Mouse (Mus musculus) neural tube, embryonic 11.5 days (tissue): Measurements from ENCODE around the gene Arl16. TPM values are rescaled to one million over a fixed set of nuclear protein-coding genes. Genes with fewer than 3 reads are reported as not detected.

ENCODE experiments used
- ATAC-seq: fragments of 200-750 bp; cut with Nextera tagmentation; 2 replicates; pipeline ENCODE4 v1.8.0; 2017; ENCODE audit warnings: moderate number of reproducible peaks, mild to moderate bottlenecking, moderate TSS enrichment, moderate library complexity; ENCODE audit not compliant: insufficient read depth, low FRiP score, low TSS enrichment
- DNase-seq: peaks from one replicate; pipeline ENCODE4 v3.0.0-alpha.2; 2015; ENCODE audit warnings: low spot score
- H3K27ac ChIP-seq: fragments of 300-500 bp; sonication (generic); 2 replicates; pipeline ENCODE4 v1.5.1; 2014; ENCODE audit warnings: low read depth, mild to moderate bottlenecking, low read length
- H3K27me3 ChIP-seq: fragments of 300-500 bp; sonication (generic); 2 replicates; pipeline ENCODE4 v1.6.1; 2014; ENCODE audit warnings: mild to moderate bottlenecking, low read length, mixed read lengths; ENCODE audit not compliant: control insufficient read depth, insufficient read depth
- H3K36me3 ChIP-seq: fragments of 300-500 bp; sonication (generic); 2 replicates; pipeline ENCODE4 v1.6.1; 2014; ENCODE audit warnings: mild to moderate bottlenecking, low read length, moderate library complexity, mixed read lengths; ENCODE audit not compliant: control insufficient read depth, insufficient read depth
- H3K4me1 ChIP-seq: fragments of 300-500 bp; sonication (generic); 2 replicates; pipeline ENCODE4 v1.6.1; 2014; ENCODE audit warnings: low read length, mixed read lengths; ENCODE audit not compliant: control insufficient read depth, insufficient read depth
- H3K4me2 ChIP-seq: fragments of 300-500 bp; sonication (generic); 2 replicates; pipeline ENCODE4 v1.6.1; 2014; ENCODE audit warnings: low read depth, mild to moderate bottlenecking, moderate library complexity
- H3K4me3 ChIP-seq: fragments of 300-500 bp; sonication (generic); 2 replicates; pipeline ENCODE4 v1.5.1; 2014; ENCODE audit warnings: low read depth, low read length
- H3K9ac ChIP-seq: fragments of 300-500 bp; sonication (generic); 2 replicates; pipeline ENCODE4 v1.6.1; 2014; ENCODE audit warnings: mild to moderate bottlenecking, low read length
- H3K9me3 ChIP-seq: fragments of 300-500 bp; sonication (generic); 2 replicates; pipeline ENCODE4 v1.6.1; 2016; ENCODE audit warnings: low read length; ENCODE audit not compliant: control insufficient read depth
- WGBS: fragments of 180-500 bp; shearing (Covaris S2); extraction: QIAGEN DNeasy Blood & Tissue Kit; methylation state at CpG from one replicate; pipeline ENCODE4 v1.1.7; 2014; 5-methylcytosine and 5-hydroxymethylcytosine counted together
- polyA plus RNA-seq: library from polyadenylated mRNA; unstranded; fragments of >200 nt; fragmentation: Nextera tagmentation; extraction: Ambion mirVana; gene quantifications from 2 replicates; pipeline ENCODE4 v1.2.1, GENCODE M21; 2014

Gene Arl16
- polyA plus RNA-seq, 1 experiment from 2014 or later: 65.7 TPM

GRCm38 (mm10) chr11:120507611-120508289 lies 40.3 kb upstream of the Arl16 start:
- no peak for DNase-seq
- H3K4me2 ChIP-seq: no peak overlapping the region
- no peak for ATAC-seq
- H3K27ac ChIP-seq: no peak overlapping the region
- H3K36me3 ChIP-seq: no peaks in the 10 kb centered on the region
- 68% methylated on average over 13 of the region's 13 CpGs for WGBS
- H3K9me3 ChIP-seq: no peaks in the 10 kb centered on the region
- H3K4me1 ChIP-seq: peaks cover 5% of the 10 kb centered on the region; the same call in 1 of the 2 replicates
- no peak overlapping the region for H3K4me3 ChIP-seq
- no peak overlapping the region for H3K9ac ChIP-seq
- no peaks in the 10 kb centered on the region for H3K27me3 ChIP-seq

GRCm38 (mm10) chr11:120506899-120507298 lies 39.5 kb upstream of the Arl16 start:
- Histone ChIP-seq H3K9me3 (no peaks in the 10 kb centered on the region), H3K27ac (no peak overlapping the region), H3K9ac (no peak overlapping the region), H3K36me3 (no peaks in the 10 kb centered on the region), H3K27me3 (no peaks in the 10 kb centered on the region), H3K4me1 (peaks cover 5% of the 10 kb centered on the region; the same call in 1 of the 2 replicates), H3K4me2 (no peak overlapping the region), H3K4me3 (no peak overlapping the region)
- DNase-seq (no peak), ATAC-seq (no peak)
- 51% methylated on average over 4 of the region's 4 CpGs for WGBS

GRCm38 (mm10) chr11:120505661-120506060 lies 38.3 kb upstream of the Arl16 start:
- no peaks in the 10 kb centered on the region for H3K36me3 ChIP-seq
- H3K27me3 ChIP-seq: no peaks in the 10 kb centered on the region
- no peak for ATAC-seq
- no peak for DNase-seq
- no peaks in the 10 kb centered on the region for H3K9me3 ChIP-seq
- H3K27ac ChIP-seq: no peak overlapping the region
- 84% methylated on average over 3 of the region's 3 CpGs for WGBS
- no peak overlapping the region for H3K9ac ChIP-seq
- no peak overlapping the region for H3K4me3 ChIP-seq
- H3K4me2 ChIP-seq: no peak overlapping the region
- H3K4me1 ChIP-seq: peaks cover 5% of the 10 kb centered on the region; the same call in 1 of the 2 replicates

GRCm38 (mm10) chr11:120501701-120502100 lies 34.3 kb upstream of the Arl16 start:
- ATAC-seq (no peak), DNase-seq (no peak)
- no peak overlapping the region for H3K4me2 ChIP-seq
- H3K27ac ChIP-seq: no peak overlapping the region
- no peak overlapping the region for H3K9ac ChIP-seq
- 84% methylated on average over 4 of the region's 4 CpGs for WGBS
- H3K4me1 ChIP-seq: no peaks in the 10 kb centered on the region
- no peaks in the 10 kb centered on the region for H3K9me3 ChIP-seq
- H3K27me3 ChIP-seq: no peaks in the 10 kb centered on the region
- no peak overlapping the region for H3K4me3 ChIP-seq
- peaks cover 10% of the 10 kb centered on the region for H3K36me3 ChIP-seq

DNA sequence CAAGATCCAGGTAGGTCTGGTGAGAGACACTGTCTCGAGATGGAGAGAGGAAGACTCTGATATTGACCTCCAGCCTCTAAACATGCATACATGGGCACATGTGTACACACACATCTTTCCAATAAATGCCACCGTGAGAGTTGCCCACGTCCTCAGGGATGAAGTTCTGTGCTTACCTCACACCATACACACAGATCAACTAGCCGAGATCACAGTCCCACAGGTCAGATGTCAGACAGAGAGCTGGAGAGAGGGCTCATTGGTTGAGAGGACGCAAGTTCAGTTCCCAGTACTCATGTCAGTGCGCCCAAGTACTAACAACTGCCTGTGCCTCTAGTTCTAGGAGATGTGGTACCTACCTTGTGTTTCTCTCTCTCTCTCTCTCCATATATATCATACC lies 33.6 kb upstream of the Arl16 start:
- H3K4me3 ChIP-seq: no peak overlapping the region
- DNase-seq (no peak), ATAC-seq (no peak)
- no peaks in the 10 kb centered on the region for H3K27me3 ChIP-seq
- no peaks in the 10 kb centered on the region for H3K4me1 ChIP-seq
- H3K27ac ChIP-seq: no peak overlapping the region
- WGBS: 73% methylated on average over 6 of the region's 6 CpGs
- H3K4me2 ChIP-seq: no peak overlapping the region
- H3K9ac ChIP-seq: no peak overlapping the region
- H3K9me3 ChIP-seq: no peaks in the 10 kb centered on the region
- peaks cover 10% of the 10 kb centered on the region for H3K36me3 ChIP-seq

- DNase-seq: no peak
- Histone ChIP-seq H3K27ac (no peak overlapping the region), H3K9me3 (no peaks in the 10 kb centered on the region), H3K27me3 (no peaks in the 10 kb centered on the region), H3K4me3 (no peak overlapping the region), H3K4me1 (no peaks in the 10 kb centered on the region), H3K4me2 (no peak overlapping the region), H3K36me3 (peaks cover 13% of the 10 kb centered on the region), H3K9ac (no peak overlapping the region)
- 27% methylated on average over 3 of the region's 3 CpGs for WGBS
- no peak for ATAC-seq
Measured at GRCm38 (mm10) chr11:120500357-120500756, 33.0 kb upstream of the Arl16 start.

- H3K4me2 ChIP-seq: no peak overlapping the region
- no peak overlapping the region for H3K4me3 ChIP-seq
- no peaks in the 10 kb centered on the region for H3K9me3 ChIP-seq
- H3K27me3 ChIP-seq: no peaks in the 10 kb centered on the region
- ATAC-seq (no peak), DNase-seq (no peak)
- H3K4me1 ChIP-seq: no peaks in the 10 kb centered on the region
- no peak overlapping the region for H3K9ac ChIP-seq
- H3K36me3 ChIP-seq: peaks cover 14% of the 10 kb centered on the region
- 82% methylated on average over 6 of the region's 6 CpGs for WGBS
- no peak overlapping the region for H3K27ac ChIP-seq
Measured at GRCm38 (mm10) chr11:120499894-120500293, 32.5 kb upstream of the Arl16 start.

DNA sequence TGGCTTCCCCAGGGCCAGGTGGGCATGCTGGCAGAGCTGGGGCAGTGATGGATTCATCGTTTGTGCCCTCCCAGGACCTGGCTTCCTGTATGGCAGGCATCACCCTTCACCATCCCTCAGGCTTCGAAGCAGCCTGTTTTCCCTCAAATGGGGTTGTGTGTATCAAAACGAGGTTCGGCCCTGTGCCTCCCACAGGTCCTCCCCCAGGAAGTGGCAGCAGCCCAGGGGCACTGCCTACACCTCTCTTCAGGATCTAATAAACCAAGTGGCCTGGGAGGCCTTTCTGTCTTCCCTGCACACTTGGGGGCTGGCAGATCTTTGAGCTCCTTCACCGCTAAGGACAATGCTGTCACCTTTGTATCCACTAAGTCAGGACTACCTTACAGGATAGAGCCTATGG lies 31.5 kb upstream of the Arl16 start:
- Histone ChIP-seq H3K4me1 (no peaks in the 10 kb centered on the region), H3K27ac (no peak overlapping the region), H3K4me3 (no peak overlapping the region), H3K27me3 (no peaks in the 10 kb centered on the region), H3K36me3 (peaks cover 20% of the 10 kb centered on the region), H3K9ac (no peak overlapping the region), H3K4me2 (no peak overlapping the region), H3K9me3 (no peaks in the 10 kb centered on the region)
- ATAC-seq (no peak), DNase-seq (no peak)
- WGBS: 93% methylated on average over 5 of the region's 5 CpGs

GRCm38 (mm10) chr11:120498226-120498625 lies 30.8 kb upstream of the Arl16 start:
- Histone ChIP-seq H3K36me3 (peaks cover 20% of the 10 kb centered on the region), H3K9ac (no peak overlapping the region), H3K4me2 (no peak overlapping the region), H3K9me3 (no peaks in the 10 kb centered on the region), H3K27me3 (no peaks in the 10 kb centered on the region), H3K4me3 (no peak overlapping the region), H3K27ac (no peak overlapping the region), H3K4me1 (0 out of 2 replicates have a peak, but pooled peaks cover under 1% of the 10 kb centered on the region)
- DNase-seq (no peak), ATAC-seq (no peak)
- 96% methylated on average over 12 of the region's 12 CpGs for WGBS
